Comparison of ENCODE assay signal across 13 mouse cellular contexts in genomic region chr2:174929718-174930117, GRCm38 (mm10).
DNase-seq lines count a peak whose midpoint lies in the region; ATAC-seq and TF ChIP-seq lines count a peak whose summit lies in the region.
"Had no signal": no experiment of that assay in that cellular context is flagged by ENCODE, and none has a peak within 500 bp of the region (broad histone marks: within the 10 kb centered on the region; RNA-seq: fewer than 3 reads in every experiment).

No protein-coding gene starts in this region.

- no peak for TF ChIP-seq EP300 in lung, postnatal 0 days (IDR thresholded peaks at IDR 0.05)

- no peak overlapping the region for H3K4me2 ChIP-seq in hindbrain, postnatal 0 days (ENCODE audit: low read depth, low read length)
- H3K4me2 ChIP-seq in hindbrain, embryonic 16.5 days (ENCODE audit: low read length) = no peak overlapping the region
- no peak overlapping the region for H3K4me2 ChIP-seq in lung, postnatal 0 days (replicated peaks; ENCODE audit: low read depth, low read length)
- H3K4me2 ChIP-seq: liver, embryonic 15.5 days; stomach, embryonic 15.5 days had no signal

- H3K36me3 ChIP-seq in hindbrain, postnatal 0 days (ENCODE audit: insufficient read depth, low read length) = no peaks in the 10 kb centered on the region
- H3K36me3 ChIP-seq in hindbrain, embryonic 16.5 days (ENCODE audit: control insufficient read depth, insufficient read depth, low read length) = no peaks in the 10 kb centered on the region
- H3K36me3 ChIP-seq in lung, postnatal 0 days (ENCODE audit: insufficient read depth, low read length) = no peaks in the 10 kb centered on the region
- H3K36me3 ChIP-seq in small intestine, adult 2 months (ENCODE audit: control insufficient read depth, insufficient read depth, low read length) = no peaks in the 10 kb centered on the region
- H3K36me3 ChIP-seq: liver, embryonic 15.5 days; stomach, embryonic 15.5 days had no signal

- H3K4me3 ChIP-seq in hindbrain, postnatal 0 days (ENCODE audit: low read length) = no peak overlapping the region
- no peak overlapping the region for H3K4me3 ChIP-seq in hindbrain, embryonic 16.5 days (ENCODE audit: low read length)
- H3K4me3 ChIP-seq in lung, postnatal 0 days (ENCODE audit: low read depth, low read length) = no peak overlapping the region
- no peak overlapping the region for H3K4me3 ChIP-seq in small intestine, adult 2 months (ENCODE audit: low read depth, low read length)
- H3K4me3 ChIP-seq: erythroblast, embryonic 14.5 days; liver, embryonic 15.5 days; stomach, embryonic 15.5 days had no signal

- H3K9ac ChIP-seq in hindbrain, postnatal 0 days (replicated peaks; ENCODE audit: low read length) = no peak overlapping the region
- no peak overlapping the region for H3K9ac ChIP-seq in hindbrain, embryonic 16.5 days (ENCODE audit: low read depth, low read length)
- no peak overlapping the region for H3K9ac ChIP-seq in lung, postnatal 0 days (replicated peaks; ENCODE audit: low read depth)
- H3K9ac ChIP-seq: liver, embryonic 15.5 days; stomach, embryonic 15.5 days had no signal

- no peaks in the 10 kb centered on the region for H3K27me3 ChIP-seq in hindbrain, postnatal 0 days (ENCODE audit: insufficient read depth, low read length)
- H3K27me3 ChIP-seq in hindbrain, embryonic 16.5 days (replicated peaks; ENCODE audit: control insufficient read depth, insufficient read depth, low read length) = no peaks in the 10 kb centered on the region
- H3K27me3 ChIP-seq in lung, postnatal 0 days (replicated peaks; ENCODE audit: insufficient read depth, low read length) = no peaks in the 10 kb centered on the region
- no peaks in the 10 kb centered on the region for H3K27me3 ChIP-seq in small intestine, adult 2 months (ENCODE audit: control insufficient read depth, insufficient read depth, low read length)
- H3K27me3 ChIP-seq: liver, embryonic 15.5 days; stomach, embryonic 15.5 days had no signal

- no peak for TF ChIP-seq POLR2A in small intestine, adult 2 months (IDR thresholded peaks at IDR 0.05; ENCODE audit: low read depth, low read length)

- peak; percentile 29 for TF ChIP-seq CTCF in hindbrain, postnatal 0 days (IDR thresholded peaks at IDR 0.05; ENCODE audit: low read depth)
- TF ChIP-seq CTCF in lung, postnatal 0 days (IDR thresholded peaks at IDR 0.05) = peak; percentile 50
- TF ChIP-seq CTCF in small intestine, adult 2 months (IDR thresholded peaks at IDR 0.05; ENCODE audit: extremely low read depth, insufficient read length, insufficient replicate concordance, low read depth, low read length) = peak; percentile 29; the same call in 1 of the 2 replicates

- WGBS in hindbrain, postnatal 0 days = 82% methylated on average over 2 of the region's 2 CpGs
- WGBS in hindbrain, embryonic 16.5 days = 76% methylated on average over 2 of the region's 2 CpGs
- 55% methylated on average over 2 of the region's 2 CpGs for WGBS in lung, postnatal 0 days
- WGBS in small intestine, adult 2 months = 49% methylated on average over 2 of the region's 2 CpGs

- no peaks in the 10 kb centered on the region for H3K9me3 ChIP-seq in hindbrain, postnatal 0 days (ENCODE audit: low read length)
- H3K9me3 ChIP-seq in hindbrain, embryonic 16.5 days (ENCODE audit: control insufficient read depth, low read length) = no peaks in the 10 kb centered on the region
- H3K9me3 ChIP-seq in lung, postnatal 0 days (ENCODE audit: low read length) = no peaks in the 10 kb centered on the region
- H3K9me3 ChIP-seq: liver, embryonic 15.5 days; stomach, embryonic 15.5 days had no signal

- no peaks in the 10 kb centered on the region for H3K4me1 ChIP-seq in hindbrain, postnatal 0 days (ENCODE audit: insufficient read depth, low read length)
- no peaks in the 10 kb centered on the region for H3K4me1 ChIP-seq in hindbrain, embryonic 16.5 days (ENCODE audit: control insufficient read depth, insufficient read depth, low read depth, low read length)
- no peaks in the 10 kb centered on the region for H3K4me1 ChIP-seq in lung, postnatal 0 days (ENCODE audit: insufficient read depth, low read depth, low read length)
- no peaks in the 10 kb centered on the region for H3K4me1 ChIP-seq in small intestine, adult 2 months (ENCODE audit: control insufficient read depth, insufficient read depth, insufficient read length, low read length)
- H3K4me1 ChIP-seq: liver, embryonic 15.5 days had no signal

- no peak overlapping the region for H3K27ac ChIP-seq in hindbrain, postnatal 0 days
- no peak overlapping the region for H3K27ac ChIP-seq in hindbrain, embryonic 16.5 days (ENCODE audit: low read depth, low read length)
- no peak overlapping the region for H3K27ac ChIP-seq in lung, postnatal 0 days (ENCODE audit: low read length)
- H3K27ac ChIP-seq in small intestine, adult 2 months (ENCODE audit: insufficient read depth, low read depth, low read length) = no peak overlapping the region
- H3K27ac ChIP-seq: liver, embryonic 15.5 days; stomach, embryonic 15.5 days had no signal

- DNase-seq in hindbrain, postnatal 0 days (ENCODE audit: low spot score) = no peak
- no peak for DNase-seq in lung, postnatal 0 days (ENCODE audit: low spot score)
- DNase-seq in lung, postnatal 10 days = no peak
- peak; percentile 50 for DNase-seq in ES-CJ7 (ENCODE audit: low read depth, low spot score)
- DNase-seq in right cerebral cortex, adult 18-20 months = no peak
- DNase-seq: adrenal gland, postnatal 36 days; heart, postnatal 36 days; kidney, adult 11 months had no signal

- ATAC-seq in hindbrain, postnatal 0 days = no peak
- no peak for ATAC-seq in hindbrain, embryonic 16.5 days
- ATAC-seq in lung, postnatal 0 days = no peak
